Mouse (Mus musculus): ENCODE results near the gene Actr8.

The Actr8 gene

DNA sequence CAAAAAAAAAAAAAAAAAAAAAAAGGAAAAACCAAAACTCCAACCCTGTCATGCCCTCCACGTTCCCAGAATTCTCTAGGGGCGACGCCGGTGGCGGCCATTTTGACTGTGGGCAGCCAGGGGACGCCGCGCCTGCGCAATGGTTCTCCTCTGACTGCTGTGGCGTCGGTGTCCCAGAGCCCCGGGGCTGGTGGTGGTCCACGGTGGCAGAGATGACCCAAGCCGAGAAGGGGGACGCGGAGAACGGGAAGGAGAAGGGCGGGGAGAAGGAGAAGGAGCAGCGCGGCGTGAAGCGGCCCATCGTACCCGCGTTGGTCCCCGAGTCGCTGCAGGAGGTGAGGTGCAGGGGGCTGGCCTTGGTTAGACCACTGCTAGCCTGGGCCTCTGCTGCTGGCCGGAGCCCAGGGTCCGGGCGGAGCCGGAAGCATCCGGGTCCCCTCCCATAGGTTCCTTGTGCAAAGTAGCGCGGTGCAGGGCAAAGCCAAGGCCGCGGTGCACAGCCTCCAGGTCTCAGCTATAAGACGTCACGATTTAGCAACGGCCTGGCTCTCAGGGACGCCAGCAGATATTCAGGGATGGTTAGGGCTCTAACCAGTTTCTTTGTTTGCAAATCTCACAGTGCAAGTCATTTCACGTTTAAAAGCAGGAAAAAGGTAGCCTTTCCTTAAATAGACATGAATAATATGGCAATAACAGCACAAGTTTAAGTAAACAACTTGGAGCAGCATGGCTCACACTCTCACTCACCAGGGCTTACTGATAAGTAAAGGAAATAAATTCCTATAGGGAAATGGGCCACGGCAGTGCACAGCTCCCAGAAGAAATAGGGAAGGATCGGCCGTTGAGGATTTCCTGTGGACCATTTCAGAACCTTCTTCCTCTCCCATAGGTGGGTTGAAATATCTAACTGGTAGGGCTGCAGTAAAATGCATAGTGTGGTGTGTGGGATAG is at the start of gene Actr8:
Gene Actr8 (plus strand): TSS at position 84 of the 951 bp plus-strand sequence.
- peak; percentile 95 for DNase-seq

DNA sequence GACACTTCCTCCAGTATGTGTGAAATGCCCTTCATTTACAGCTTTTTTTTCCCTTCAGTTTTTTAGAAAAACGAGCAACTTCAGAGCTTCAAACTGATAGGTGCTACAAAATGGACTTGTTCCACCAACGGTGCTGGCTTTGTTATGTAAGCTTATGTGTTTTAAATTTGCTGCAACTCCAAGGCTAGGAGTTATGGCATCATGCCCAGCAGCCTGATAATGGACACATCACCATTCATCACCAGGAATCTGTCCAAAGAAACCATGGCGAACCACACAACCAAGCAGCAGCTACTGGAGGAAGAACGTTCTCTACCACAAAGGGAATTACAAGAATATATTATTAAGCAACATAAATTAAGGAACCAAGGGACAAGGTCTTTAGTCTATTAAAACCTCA is 49.2 kb upstream of the Actr8 start:
- no peak for DNase-seq

- DNase-seq = no peak
These were observed 42.6 kb upstream of the Actr8 start for GRCm38 (mm10) chr14:29935516-29935915.

DNA sequence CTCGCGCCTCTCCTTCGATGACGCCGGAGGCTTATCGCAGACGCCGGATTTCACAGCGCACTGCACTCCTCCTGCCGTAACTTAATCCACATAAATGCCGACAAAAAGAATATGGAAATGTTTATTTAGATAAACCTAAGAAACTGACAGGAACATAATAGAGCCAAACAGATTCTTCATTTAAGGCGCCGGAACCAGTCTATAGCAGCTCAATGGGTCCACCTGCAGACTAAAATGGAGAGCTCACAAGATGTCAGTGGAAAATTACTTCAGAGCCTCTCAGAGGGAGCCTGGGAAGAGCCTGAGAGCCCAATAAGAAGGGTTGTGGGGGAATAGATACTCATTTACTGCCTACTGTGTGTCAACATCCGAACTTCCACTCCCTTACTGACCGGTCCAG is 40.7 kb upstream of the Actr8 start:
- DNase-seq = no peak

GRCm38 (mm10) chr14:29939600-29940312 is 38.4 kb upstream of the Actr8 start:
- no peak for DNase-seq

- no peak for DNase-seq
These were observed 37.8 kb upstream of the Actr8 start for GRCm38 (mm10) chr14:29940313-29940812.

GRCm38 (mm10) chr14:29940877-29941276 is 37.3 kb upstream of the Actr8 start:
- DNase-seq = peak; percentile 45

- no peak for DNase-seq
These were observed 31.3 kb upstream of the Actr8 start for GRCm38 (mm10) chr14:29946761-29947309.

GRCm38 (mm10) chr14:29950805-29951204 is 27.3 kb upstream of the Actr8 start:
- DNase-seq = no peak

- no peak for DNase-seq
These were observed 20.7 kb upstream of the Actr8 start for GRCm38 (mm10) chr14:29957393-29957792.

DNA sequence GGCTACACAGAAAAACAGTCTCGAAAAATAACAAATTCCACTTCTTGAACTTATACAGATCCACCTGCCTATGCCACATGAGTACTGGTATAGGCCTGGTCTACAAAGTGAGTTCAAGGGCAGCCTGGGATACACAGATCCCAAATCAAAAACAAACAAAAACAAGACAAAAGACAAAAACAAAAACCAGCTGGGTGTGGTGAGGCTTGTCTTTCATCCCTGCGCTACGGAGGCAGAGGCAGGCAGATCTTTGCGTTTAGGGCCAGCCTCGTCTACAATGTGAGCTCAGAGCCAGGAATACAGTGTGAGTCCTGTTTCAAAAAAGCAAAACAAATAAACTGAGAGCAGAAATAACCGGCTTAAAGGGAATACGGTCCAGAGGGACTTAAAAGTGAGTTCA is 10.5 kb upstream of the Actr8 start:
- no peak for DNase-seq

DNA sequence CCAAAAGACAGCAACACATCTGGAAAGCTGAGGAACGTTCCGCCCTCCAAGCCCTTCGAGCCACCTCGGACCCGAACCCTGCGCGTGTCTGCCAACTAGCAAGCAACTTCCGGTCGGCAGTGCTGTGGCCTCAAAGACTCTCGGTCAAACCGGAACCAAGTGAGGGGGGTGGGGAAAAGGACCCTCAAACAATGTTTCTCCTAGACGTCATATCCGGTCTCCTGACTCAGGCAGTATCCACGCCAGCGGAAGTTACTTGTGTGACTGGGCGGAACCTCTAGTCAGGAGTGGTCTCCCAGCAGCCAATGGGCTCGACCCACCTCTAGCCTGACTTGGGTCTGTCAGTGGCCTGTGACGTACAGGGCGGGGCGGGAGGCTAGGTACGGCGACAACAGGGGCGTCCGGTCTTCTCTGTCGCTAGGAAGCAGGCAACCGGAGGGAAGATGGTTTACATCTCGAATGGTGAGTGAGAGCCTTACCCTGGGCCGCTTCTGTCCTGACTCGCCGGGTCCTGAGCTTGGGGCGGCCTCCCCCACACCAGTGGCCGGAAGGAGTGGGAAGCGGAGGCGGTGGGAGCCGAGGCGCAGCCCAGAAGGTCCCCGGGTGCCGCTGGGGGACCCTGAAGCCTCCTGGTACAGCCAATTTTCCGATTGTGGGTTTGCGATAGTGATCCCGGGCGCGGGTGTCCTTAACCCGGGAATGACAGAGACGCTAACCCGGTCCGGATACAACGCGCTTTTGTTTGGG is 9.9 kb upstream of the Actr8 start, which contains the start of gene Selenok:
Gene Selenok (plus strand): TSS at position 234 of the 747 bp plus-strand sequence.
- DNase-seq = peak; percentile 86

GRCm38 (mm10) chr14:29971446-29971845 is 6.7 kb upstream of the Actr8 start:
- DNase-seq = no peak

DNA sequence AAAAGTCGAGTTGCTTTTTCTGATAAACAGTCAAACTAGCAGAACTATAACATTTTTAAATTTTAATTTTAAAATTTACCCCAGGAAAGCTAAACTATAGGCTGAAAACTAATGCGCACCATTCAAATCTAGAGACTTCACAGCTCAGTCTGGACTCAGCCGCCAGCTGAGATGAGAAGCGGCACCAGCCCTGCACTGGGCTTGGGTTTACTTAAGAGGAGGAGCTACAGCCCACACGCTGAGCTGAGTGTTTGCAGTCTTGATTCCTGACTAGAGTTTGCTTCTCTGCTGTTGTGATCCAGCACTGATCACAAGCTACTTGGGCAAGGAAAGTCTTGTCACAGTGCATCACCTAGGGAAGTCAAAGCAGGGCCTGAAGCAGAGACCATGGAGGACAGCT is 6.1 kb upstream of the Actr8 start:
- DNase-seq = no peak

- no peak for DNase-seq
These were observed 1.2 kb upstream of the Actr8 start for GRCm38 (mm10) chr14:29976927-29977326.

GRCm38 (mm10) chr14:29980447-29981205 is 2.5 kb downstream of the Actr8 start:
- peak; percentile 20 for DNase-seq

- no peak for DNase-seq
These were observed 8.0 kb downstream of the Actr8 start for GRCm38 (mm10) chr14:29986096-29986495.

- DNase-seq = no peak
These were observed 9.1 kb downstream of the Actr8 start for GRCm38 (mm10) chr14:29987276-29987675.

DNA sequence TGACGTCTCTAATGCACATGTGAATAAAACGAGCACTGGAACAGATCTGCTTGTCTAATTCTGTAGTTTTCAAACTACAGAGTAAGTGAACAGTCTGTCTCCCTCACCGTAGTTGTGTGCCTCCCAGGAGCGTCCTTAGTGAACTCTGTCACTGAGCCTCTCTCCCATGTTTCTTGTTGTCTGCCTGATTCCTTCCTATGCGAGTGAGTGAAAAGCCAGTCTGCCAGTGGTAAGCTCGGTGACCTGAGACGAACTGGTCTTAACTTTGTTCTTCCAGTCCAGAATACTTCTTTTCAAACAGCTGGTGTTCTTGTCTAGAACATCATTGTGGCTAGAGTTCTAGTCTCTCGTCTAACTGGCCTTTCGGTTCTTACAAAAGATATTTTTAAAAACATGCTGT is 9.6 kb downstream of the Actr8 start:
- DNase-seq = no peak

GRCm38 (mm10) chr14:29988337-29988736 is 10.2 kb downstream of the Actr8 start:
- no peak for DNase-seq

- no peak for DNase-seq
These were observed 16.8 kb downstream of the Actr8 start for GRCm38 (mm10) chr14:29994976-29995375.
